Mouse (Mus musculus): ENCODE measurements around the gene Pom121l2. TPM values are rescaled to one million over a fixed set of nuclear protein-coding genes. Genes with fewer than 3 reads are reported as not detected.

The Pom121l2 gene
- total RNA-seq, 2 experiments from 2014 or later, result not detected

DNA sequence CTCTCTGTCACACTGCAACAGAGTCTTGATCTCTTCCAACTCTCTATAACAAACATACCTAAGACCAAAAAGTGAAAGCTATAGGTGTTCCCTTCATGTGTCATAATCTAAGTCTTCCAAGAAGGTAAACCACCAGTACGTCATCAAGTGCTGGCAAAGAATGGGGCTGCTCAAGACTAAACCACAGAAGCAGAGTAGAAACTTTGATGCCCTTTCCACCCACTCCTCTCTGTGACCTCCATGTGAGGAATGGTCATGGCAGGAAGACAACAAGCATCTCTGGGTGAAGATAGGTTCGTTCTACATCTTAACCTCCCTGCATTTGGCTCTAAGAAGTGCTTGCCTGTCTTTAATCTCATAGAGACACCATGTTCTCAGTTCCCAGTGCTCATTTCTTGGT lies 3.5 kb downstream of the Pom121l2 start:
- no peak for DNase-seq (ENCODE audit: low spot score)

DNA sequence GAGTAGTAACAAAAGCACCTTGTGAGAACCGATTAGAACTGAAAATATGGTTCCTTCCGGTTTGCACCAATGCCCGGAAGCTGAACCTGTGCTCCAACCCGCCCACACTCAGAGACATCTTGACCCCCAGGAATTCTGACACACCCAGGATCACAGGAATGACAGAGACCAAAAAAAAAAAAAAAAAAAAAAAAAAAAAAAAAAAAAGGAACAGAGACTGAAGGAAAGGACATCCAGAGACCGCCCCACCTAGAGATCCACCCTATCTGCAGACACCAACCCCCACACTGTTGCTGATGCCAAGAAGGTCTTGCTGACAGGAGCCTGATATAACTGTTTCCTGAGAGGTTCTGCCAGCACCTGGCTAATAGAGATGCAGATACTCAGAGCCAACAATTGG lies 11.6 kb downstream of the Pom121l2 start:
- no peak for DNase-seq (ENCODE audit: low spot score)
- intact Hi-C loops (cut with DNase I), result no loop called here

More for the DNA sequence above, 3.5 kb downstream of the Pom121l2 start:
- intact Hi-C loops (cut with DNase I), result no loop called here

DNA sequence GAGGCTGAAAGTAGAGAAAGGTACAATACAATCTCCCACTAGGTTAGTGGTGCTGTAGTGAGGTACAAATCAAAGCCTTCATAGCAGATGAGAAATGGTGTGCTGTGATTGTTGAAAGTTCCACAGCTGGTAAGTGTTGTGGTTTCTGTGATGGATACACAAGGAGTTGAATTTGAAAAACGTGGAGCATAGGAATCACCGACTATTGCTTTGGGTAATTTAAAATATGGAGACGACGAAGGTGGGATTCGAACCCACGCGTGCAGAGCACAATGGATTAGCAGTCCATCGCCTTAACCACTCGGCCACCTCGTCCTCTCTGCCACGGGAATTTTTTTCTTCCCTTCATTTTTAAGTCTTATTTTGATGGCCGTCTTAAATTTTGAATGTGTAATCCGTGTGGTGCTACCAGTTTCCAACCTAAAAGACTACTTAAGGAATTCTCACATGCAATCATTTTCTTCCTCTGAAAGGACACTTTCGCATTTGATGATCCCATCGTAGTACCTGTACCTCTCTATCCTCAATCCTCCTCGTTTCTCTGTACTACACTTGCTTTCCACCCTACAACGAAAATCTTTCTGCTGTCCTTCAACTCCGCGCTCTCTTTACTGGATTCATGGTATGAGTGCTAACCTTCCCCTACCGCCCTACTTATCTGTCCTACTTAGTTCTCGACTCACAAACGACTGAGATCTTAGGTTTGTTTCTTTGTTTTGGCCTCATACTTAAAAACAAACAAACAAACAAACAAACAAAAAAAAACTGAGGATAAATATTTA lies 13.2 kb downstream of the Pom121l2 start:
- intact Hi-C loops (cut with DNase I), result loop anchor here (2.0 kb wide), 1 partner anchor 21 kb away; no protein-coding TSS in a partner anchor
- DNase-seq (ENCODE audit: low spot score), result no peak

DNA sequence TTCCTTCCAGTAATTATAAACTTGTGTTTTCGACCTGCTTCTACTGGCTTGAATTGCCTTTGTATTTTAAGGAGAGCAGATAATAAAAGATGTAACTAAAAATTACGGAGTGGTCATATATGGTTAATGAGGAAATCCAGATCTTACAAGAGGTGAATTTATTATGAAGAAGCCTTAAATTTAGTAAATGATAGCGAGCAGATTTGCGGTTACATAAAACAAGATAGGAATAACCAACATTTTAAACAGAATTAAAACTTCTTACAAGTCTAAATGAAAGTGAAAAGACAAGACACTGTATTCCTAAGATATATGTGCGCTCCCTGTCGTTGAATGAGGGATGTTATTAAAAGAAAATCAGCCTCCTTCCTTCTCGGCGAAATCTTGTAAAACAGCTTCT lies 13.9 kb downstream of the Pom121l2 start:
- no peak for DNase-seq (ENCODE audit: low spot score)
- intact Hi-C loops (cut with DNase I), result loop anchor here (2.0 kb wide), 1 partner anchor 20 kb away; no protein-coding TSS in a partner anchor

DNA sequence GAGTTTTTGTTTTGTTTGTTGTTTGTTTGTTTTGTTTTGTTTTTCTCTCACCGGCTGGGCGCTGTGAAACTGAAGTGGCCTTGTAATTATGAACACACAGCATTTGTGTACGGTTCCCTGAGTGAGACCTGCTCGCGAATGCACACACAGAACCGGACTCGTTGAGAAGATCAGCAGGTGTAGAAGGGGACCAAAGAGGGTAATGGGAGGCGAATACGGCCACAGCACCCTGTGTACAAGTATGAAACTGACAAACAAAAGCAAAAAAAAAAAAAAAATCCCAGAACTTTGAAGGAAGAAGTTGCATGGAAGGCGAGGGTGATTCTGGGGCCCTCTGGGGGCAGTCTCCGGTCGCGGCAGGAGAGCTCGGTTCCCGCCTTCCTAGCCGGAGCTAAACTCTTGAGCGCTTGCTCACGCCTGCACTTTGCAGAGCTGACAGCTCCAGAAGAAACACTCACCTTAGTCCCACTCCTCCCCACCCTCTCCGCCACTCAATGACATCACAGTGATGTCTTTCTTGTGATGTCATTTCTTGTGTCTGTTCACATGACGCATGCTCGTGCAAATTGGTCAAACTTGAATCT lies 14.4 kb downstream of the Pom121l2 start:
- intact Hi-C loops (cut with DNase I), result loop anchor here (2.0 kb wide), 1 partner anchor 19 kb away; no protein-coding TSS in a partner anchor
- no peak for DNase-seq (ENCODE audit: low spot score)

DNA sequence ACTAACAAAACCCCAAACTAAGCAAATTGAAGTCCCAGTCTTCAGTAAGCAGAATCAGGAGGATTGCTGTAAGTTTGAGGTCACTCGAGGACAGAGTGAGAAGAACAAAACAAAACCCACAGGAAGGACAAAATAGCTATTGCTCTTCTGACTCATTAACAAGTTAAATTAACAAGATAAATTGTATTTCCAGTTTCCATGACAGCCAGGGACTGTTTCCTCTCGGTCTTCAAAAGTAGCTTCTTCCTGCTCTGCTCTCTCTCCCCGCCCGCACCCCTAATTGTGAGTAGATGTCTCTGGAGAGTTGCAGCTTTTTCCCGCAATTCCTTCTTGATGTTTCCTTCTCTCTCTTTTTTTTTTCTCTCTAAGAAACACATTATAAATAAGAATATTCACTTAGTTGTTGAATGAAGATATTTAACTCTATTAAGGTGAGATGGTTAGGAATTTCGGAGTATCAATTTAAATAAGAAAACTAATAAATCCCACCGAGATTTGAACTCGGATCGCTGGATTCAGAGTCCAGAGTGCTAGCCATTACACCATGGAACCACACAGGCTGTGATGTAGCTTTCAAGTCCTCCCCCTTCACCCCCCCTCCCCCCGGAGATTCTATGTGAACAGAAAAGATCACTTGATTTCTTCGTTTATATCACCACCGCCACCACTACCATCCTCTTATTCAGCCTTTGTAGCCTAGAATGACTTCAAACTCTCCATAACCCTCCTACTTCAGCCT lies 15.3 kb downstream of the Pom121l2 start:
- no peak for DNase-seq (ENCODE audit: low spot score)
- intact Hi-C loops (cut with DNase I), result no loop called here

GRCm38 (mm10) chr13:21996840-21997185 lies 15.8 kb downstream of the Pom121l2 start:
- intact Hi-C loops (cut with DNase I), result no loop called here
- DNase-seq (ENCODE audit: low spot score), result no peak

DNA sequence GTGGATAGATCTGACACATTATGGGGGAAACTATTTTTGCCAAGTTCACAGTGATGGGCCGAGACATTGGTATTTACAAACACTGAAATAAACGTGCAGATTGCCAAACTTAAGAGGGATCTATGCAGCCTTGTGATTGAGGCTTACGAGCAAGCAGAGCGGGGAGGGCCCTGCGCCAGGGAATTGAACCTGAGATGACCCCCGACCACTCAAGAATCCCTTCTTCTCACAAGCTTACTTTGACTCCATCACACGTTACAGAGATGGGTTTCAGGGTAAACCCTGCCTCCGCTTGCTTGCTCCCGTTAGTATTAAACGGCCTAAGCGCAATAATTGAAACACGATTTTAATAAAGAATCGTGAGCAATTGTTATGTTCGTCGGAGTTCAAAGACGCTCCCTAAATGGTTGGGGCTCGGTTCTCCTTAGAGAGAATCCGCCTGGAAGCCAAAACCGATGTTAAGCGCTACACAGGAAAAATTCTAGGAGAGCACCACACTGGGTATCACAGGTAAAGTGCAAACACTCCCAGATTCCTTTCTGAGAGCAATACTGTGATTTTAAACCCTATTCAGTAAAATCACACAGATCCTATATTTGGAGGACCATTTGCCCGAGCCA lies 16.3 kb downstream of the Pom121l2 start:
- intact Hi-C loops (cut with DNase I), result no loop called here
- DNase-seq (ENCODE audit: low spot score), result no peak

- no peak for DNase-seq (ENCODE audit: low spot score)
- intact Hi-C loops (cut with DNase I), result no loop called here
Observed at GRCm38 (mm10) chr13:21997821-21998220, 16.8 kb downstream of the Pom121l2 start.

GRCm38 (mm10) chr13:21998412-21998811 lies 17.4 kb downstream of the Pom121l2 start:
- intact Hi-C loops (cut with DNase I), result no loop called here
- no peak for DNase-seq (ENCODE audit: low spot score)

GRCm38 (mm10) chr13:21999147-21999546 lies 18.2 kb downstream of the Pom121l2 start:
- no peak for DNase-seq (ENCODE audit: low spot score)

GRCm38 (mm10) chr13:22001346-22001745 lies 20.4 kb downstream of the Pom121l2 start:
- intact Hi-C loops (cut with DNase I), result no loop called here
- DNase-seq (ENCODE audit: low spot score), result no peak

More at GRCm38 (mm10) chr13:21999147-21999546, 18.2 kb downstream of the Pom121l2 start:
- intact Hi-C loops (cut with DNase I), result no loop called here

- DNase-seq (ENCODE audit: low spot score), result no peak
- intact Hi-C loops (cut with DNase I), result no loop called here
Observed at GRCm38 (mm10) chr13:22001823-22002222, 20.8 kb downstream of the Pom121l2 start.

GRCm38 (mm10) chr13:22005605-22006333 lies 24.8 kb downstream of the Pom121l2 start:
- DNase-seq (ENCODE audit: low spot score), result no peak

DNA sequence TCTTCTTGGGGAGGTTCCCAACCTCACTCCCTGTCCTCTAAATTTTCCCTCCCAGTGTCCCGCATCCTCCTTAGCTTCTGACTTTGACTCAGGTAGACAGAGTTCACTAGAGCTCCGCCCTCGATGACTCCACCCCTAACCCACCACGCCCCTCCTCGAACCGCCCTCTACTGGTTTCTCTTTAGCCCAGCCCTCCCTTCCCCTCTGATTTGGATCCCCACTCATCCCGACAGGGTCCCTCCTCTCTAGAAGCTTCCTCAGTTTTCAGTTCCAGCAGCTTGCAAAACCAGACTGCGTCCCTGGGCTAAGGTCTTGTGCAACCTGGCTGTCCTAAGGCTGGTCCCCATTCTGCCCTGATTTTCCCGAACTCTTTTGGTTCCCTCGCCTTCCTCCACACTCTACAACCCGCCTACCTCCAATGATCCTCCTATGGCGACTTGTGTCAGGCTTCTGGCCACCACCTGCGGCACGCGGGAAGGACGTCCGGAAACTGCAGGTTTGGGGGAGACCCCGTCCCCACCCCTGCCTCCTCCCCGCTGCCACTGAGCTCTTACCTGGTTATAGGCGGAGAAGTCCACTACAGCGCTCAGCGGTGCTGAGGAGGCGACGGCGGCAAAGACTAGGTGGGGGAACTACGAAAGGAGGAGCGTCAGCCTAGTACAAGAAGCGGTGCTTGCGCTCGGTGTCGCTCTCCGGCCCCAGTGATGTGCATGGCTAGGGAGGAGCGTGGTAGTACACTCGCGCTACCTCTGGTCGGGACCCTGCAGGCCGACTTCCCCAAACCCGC lies 25.5 kb downstream of the Pom121l2 start:
- intact Hi-C loops (cut with DNase I), result no loop called here
- no peak for DNase-seq (ENCODE audit: low spot score)

More at GRCm38 (mm10) chr13:22005605-22006333, 24.8 kb downstream of the Pom121l2 start:
- intact Hi-C loops (cut with DNase I), result no loop called here

GRCm38 (mm10) chr13:22007121-22007510 lies 26.1 kb downstream of the Pom121l2 start:
- intact Hi-C loops (cut with DNase I), result no loop called here
- DNase-seq (ENCODE audit: low spot score), result no peak

DNA sequence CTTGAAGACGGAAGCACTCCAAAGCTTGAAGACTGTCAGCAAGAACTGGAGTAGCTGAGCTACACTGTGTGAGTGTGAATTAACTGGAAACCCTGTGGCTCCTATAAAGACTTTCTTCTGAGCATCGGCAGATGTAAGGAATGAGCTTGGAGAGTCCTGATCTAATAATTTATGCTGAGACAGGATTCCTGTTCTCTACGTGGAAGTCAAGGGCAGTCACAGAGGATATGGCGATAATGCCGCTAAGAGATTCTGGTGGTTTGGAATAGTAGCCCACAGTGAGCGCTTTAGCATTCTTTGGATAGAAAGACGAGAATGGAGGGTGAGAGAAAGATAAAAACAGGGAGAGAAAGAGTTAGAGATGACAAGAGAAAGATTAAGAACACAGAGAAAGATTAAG lies 26.9 kb downstream of the Pom121l2 start:
- intact Hi-C loops (cut with DNase I), result no loop called here
- DNase-seq (ENCODE audit: low spot score), result no peak

DNA sequence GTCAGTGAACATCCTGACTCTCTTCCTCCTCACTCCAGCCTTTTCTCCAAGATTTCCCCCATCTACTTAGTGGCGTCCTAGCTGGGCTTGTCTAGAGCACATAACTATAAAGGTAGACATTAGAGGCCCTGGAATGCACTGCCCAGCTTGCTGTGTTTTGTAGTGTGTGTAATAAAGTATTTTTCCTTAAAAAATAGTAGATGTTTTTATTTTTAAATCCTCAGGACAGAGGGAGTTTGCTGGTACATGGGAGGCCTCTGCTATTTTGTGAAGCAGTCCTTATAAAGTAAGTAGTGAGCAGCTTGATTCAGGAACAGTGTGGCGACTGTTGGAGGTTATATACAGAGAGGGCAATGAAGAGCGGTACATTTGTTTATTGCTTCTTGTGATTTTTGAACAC lies 27.7 kb downstream of the Pom121l2 start:
- no peak for DNase-seq (ENCODE audit: low spot score)
- intact Hi-C loops (cut with DNase I), result no loop called here

- DNase-seq (ENCODE audit: low spot score), result no peak
- intact Hi-C loops (cut with DNase I), result no loop called here
Observed at GRCm38 (mm10) chr13:22009642-22010041, 28.6 kb downstream of the Pom121l2 start, which contains the start of gene Prss16. Prss16 (minus strand) TSS chr13:22009742.

Measured in heart, postnatal 25 days (tissue).